Mouse (Mus musculus) small intestine, adult 2 months (tissue): ENCODE data around the gene Gng8.

Experiments used
- CTCF ChIP-seq: fragments of 200-500 bp; IDR thresholded peaks from 2 replicates; pipeline ENCODE4 v1.5.1; 2012; ENCODE audit warnings: low read depth, mild to moderate bottlenecking, control low read depth, inconsistent platforms, low read length, moderate library complexity, mixed read lengths; ENCODE audit not compliant: insufficient replicate concordance, insufficient read length; ENCODE audit errors: extremely low read depth
- POLR2A ChIP-seq: fragments of 200-500 bp; IDR thresholded peaks from 2 replicates; pipeline ENCODE4 v1.6.1; 2012; ENCODE audit warnings: low read depth, mild to moderate bottlenecking, control low read depth, inconsistent platforms, low read length, moderate library complexity

DNA sequence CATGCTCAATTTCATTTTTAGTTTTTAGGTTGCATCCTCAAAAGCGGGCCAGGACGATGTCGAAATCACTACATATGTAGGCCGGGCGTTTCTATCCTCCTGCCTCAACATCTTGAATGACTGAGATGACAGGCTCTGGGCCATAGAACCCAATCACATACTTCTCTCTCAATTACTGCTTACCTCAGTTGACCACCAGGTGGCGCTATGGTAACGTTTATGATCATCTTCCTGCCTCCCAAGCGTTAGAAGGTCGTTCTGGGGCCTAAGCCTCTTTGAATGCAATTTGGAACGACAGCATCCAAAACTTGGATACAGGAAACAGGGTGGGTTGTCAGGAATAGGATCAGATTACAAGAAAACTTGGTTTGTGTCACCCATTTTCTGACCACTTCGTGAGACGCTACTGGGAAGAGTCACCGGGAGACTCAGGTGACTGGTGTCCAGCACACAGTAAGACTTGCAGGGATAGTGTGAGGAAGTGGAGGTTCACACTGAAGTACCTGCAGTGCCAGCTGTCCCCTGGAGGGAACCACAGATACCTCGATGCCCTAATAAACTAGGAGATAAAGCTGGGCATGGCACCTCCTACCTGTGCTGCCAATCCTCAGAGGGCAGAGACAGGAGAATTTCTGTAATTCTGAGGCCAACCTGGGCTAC lies 40.5 kb downstream of the Gng8 start:
- TF ChIP-seq CTCF, result peak; percentile 32; the same call in 1 of the 2 replicates
- TF ChIP-seq POLR2A, result no peak
